Mouse (Mus musculus): ENCODE data around the gene Gm20532. TPM values are rescaled to one million over a fixed set of nuclear protein-coding genes. Genes with fewer than 3 reads are reported as not detected.

Gene Gm20532
- polyA plus RNA-seq, 1 experiment from 2014 or later: not detected

DNA sequence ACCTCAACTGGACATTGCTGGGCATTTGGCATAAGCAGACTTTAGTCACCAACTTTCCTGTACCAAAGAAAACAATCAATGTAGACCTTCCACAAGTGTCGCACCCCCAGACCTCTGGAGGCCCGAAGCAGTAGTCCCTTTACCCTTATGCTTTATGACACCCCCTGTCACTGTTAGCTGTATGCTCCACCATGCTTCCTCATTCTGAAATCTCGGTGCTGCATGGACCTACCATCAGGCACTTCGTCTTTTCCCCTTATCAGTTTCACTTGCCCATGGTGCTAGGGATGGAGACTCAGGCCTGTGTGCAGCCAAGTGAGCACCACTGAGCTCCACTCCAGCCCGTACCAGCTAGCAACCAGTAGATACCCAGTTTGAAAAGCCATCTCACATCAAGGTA, 51.6 kb downstream of the Gm20532 start:
- Histone ChIP-seq H3K36me3 (peaks cover 52% of the 10 kb centered on the region), H3K9ac (peak overlapping the region; percentile 99)

DNA sequence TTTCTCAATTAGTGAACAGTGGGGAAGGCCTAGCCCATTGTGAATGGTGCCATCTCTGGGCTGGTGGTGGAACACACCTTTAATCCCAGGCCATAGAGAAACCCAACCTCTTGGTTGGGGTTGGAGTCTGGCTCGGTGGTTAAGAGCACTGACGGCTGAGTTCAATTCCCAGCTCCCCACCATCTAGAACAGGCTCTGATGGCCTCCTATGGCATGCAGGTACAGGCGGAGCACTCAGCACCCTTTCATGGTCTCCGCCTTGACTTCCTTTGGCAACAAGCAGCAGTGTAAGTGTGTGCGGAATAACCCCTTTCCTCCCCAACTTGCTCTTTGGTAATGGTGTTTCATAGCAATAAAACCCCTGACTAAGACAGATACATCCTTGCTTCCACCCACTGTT, 52.1 kb downstream of the Gm20532 start:
- H3K27me3 ChIP-seq: no peaks in the 10 kb centered on the region
- H3K27ac ChIP-seq: no peak overlapping the region
- peaks cover 26% of the 10 kb centered on the region for H3K4me1 ChIP-seq
- ATAC-seq (ENCODE audit: insufficient number of reproducible peaks, insufficient read depth, low FRiP score, low TSS enrichment, low read depth): no peak
- H3K36me3 ChIP-seq: peaks cover 52% of the 10 kb centered on the region
- 74% methylated on average over 5 of the region's 5 CpGs for WGBS
- H3K4me3 ChIP-seq: peak overlapping the region; percentile 96
- H3K9me3 ChIP-seq: no peaks in the 10 kb centered on the region
- H3K4me2 ChIP-seq: peak overlapping the region; percentile 84
- peak overlapping the region; percentile 99 for H3K9ac ChIP-seq

More for the DNA sequence above, 51.6 kb downstream of the Gm20532 start:
- ATAC-seq (ENCODE audit: insufficient number of reproducible peaks, insufficient read depth, low FRiP score, low TSS enrichment, low read depth): no peak
- Histone ChIP-seq H3K27me3 (no peaks in the 10 kb centered on the region), H3K9me3 (no peaks in the 10 kb centered on the region), H3K4me1 (peaks cover 26% of the 10 kb centered on the region), H3K27ac (peak overlapping the region; percentile 28; the same call in 1 of the 2 replicates), H3K4me3 (peak overlapping the region; percentile 96), H3K4me2 (peak overlapping the region; percentile 84)
- 83% methylated on average over 5 of the region's 5 CpGs for WGBS

DNA sequence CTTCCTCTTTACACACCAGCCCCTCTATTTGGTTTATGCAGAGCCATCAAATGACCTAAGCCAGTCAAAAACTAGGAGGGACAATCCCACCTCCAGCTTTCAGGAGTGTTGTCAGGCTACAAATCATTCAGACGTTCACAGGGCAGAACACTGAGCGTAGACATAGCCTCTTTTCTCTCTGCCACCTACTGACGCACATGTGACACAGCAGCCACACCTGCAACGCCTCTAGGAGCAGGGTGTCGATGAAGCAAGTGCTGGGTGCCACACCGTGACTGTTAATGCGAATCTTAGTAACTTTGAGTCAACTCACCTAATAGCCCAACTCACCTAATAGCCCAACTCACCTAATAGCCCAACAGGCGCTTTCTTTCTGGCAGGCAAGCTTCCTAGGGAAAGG, 52.6 kb downstream of the Gm20532 start:
- Histone ChIP-seq H3K27me3 (no peaks in the 10 kb centered on the region), H3K4me2 (peak overlapping the region; percentile 84), H3K4me1 (peaks cover 26% of the 10 kb centered on the region), H3K4me3 (peak overlapping the region; percentile 96), H3K9me3 (no peaks in the 10 kb centered on the region), H3K9ac (peak overlapping the region; percentile 99), H3K27ac (no peak overlapping the region), H3K36me3 (peaks cover 51% of the 10 kb centered on the region)
- WGBS: 9% methylated on average over 8 of the region's 8 CpGs
- no peak for ATAC-seq (ENCODE audit: insufficient number of reproducible peaks, insufficient read depth, low FRiP score, low TSS enrichment, low read depth)

DNA sequence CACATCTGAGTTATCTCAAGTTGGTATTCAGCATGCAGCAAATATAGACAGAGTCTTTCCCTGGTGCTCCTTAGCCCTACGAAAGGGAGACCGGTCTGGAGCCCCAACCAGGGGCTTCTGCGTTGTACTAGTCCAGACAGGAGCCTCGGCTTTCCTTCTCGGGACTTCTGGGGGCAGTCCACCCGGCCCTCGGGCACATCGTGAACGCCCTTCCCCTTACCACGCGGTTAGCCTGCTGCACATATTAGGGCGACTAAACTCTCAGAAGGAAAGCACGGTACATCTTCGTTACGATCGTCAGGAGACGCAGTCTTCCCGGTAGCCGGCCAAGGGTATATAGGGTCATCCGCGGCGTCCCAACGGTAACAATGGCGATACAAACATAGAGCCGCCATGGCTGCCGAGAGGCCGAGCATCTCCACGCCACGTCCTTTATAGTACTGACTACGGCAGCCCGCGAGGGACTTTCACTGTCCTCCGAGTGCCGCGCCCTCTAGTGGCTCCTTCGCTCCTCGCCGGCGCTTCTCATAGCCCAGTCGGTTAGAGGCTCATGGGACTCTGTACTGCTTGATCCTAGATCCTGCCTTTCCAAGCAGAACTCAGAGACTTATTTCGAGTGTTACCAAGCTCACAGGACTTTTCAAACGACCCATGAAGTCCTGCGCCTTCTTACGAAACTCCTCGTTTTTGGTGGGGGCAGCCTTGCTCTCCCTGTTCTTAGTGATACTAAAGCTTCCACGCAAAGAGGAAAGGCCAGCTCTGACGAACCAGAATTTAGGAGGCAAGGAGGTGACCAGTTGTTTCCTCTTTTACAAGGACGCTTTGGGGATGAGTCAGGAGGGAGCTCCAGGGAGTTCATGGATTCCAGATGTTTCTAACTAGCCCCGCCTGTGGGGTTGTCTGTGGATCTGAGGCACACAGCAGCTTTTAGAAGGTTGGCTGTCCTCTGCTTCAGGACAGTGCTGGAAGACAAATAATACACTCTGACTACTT, 53.7 kb downstream of the Gm20532 start:
- H3K4me2 ChIP-seq: peak overlapping the region; percentile 84
- no peaks in the 10 kb centered on the region for H3K9me3 ChIP-seq
- H3K4me1 ChIP-seq: peaks cover 26% of the 10 kb centered on the region
- peaks cover 40% of the 10 kb centered on the region for H3K36me3 ChIP-seq
- 4% methylated on average over 49 of the region's 49 CpGs for WGBS
- peak; percentile 84 for ATAC-seq (ENCODE audit: insufficient number of reproducible peaks, insufficient read depth, low FRiP score, low TSS enrichment, low read depth)
- peak overlapping the region; percentile 99 for H3K9ac ChIP-seq
- peak overlapping the region; percentile 96 for H3K4me3 ChIP-seq
- no peaks in the 10 kb centered on the region for H3K27me3 ChIP-seq
- peak overlapping the region; percentile 91 for H3K27ac ChIP-seq

DNA sequence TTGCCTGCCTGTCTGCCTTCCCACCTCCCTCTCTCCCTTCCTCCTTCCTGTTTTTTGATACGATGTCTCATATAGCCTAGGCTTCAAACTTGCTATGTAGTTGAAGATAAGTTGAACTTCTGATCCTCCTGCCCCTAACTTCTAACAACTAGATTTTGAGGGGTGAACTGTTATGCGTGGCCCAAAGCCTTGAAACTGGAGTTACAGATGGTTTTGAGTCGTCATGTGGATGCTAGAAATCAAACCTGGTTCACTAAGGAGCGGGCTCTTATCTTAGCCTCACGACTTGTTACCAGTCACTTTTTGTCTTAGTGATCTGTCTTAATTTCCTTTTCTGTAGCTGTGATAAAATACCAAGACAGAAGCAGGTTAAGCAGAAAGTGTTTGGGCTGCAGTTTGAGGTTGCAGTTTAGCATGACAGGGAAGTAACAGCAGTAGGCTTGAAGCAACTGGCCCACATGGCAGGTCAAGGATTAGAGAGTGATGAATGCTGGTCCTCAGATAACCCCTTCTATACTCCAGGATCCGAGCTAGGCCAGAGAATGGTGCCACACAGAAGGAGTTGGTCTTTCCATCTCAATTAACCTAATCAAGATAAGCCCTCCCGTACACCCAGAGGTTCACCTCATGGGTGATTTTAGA, 54.7 kb downstream of the Gm20532 start:
- H3K4me1 ChIP-seq: peaks cover 26% of the 10 kb centered on the region
- H3K4me3 ChIP-seq: no peak overlapping the region
- peak overlapping the region; percentile 99; the same call in 1 of the 2 replicates for H3K9ac ChIP-seq
- H3K27me3 ChIP-seq: no peaks in the 10 kb centered on the region
- 77% methylated on average over 7 of the region's 7 CpGs for WGBS
- H3K9me3 ChIP-seq: no peaks in the 10 kb centered on the region
- H3K4me2 ChIP-seq: peak overlapping the region; percentile 84; the same call in 1 of the 2 replicates
- H3K27ac ChIP-seq: peak overlapping the region; percentile 91
- H3K36me3 ChIP-seq: peaks cover 30% of the 10 kb centered on the region
- no peak for ATAC-seq (ENCODE audit: insufficient number of reproducible peaks, insufficient read depth, low FRiP score, low TSS enrichment, low read depth)

DNA sequence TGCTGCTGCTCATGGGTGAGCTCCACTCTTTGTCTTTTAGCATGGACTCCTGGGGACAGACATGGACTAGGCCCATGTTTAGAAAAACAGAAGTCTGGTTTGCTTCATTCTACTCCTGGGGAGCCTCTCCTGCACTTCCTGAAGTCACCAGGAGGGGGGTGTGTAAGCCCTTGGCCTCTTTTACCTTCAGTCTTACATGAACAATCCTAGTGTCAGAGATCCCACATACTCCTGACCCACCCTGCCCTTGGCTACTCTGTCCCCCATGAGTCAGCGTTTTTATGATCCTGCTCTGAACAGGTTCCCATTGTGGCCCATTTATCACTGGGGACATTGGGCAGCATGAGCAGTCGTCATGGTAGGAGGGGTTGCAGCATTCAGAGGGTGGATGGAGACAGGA, 57.5 kb downstream of the Gm20532 start:
- Histone ChIP-seq H3K9me3 (no peaks in the 10 kb centered on the region), H3K27ac (no peak overlapping the region), H3K36me3 (peaks cover 2% of the 10 kb centered on the region; the same call in 1 of the 2 replicates), H3K4me3 (no peak overlapping the region), H3K4me2 (no peak overlapping the region), H3K9ac (no peak overlapping the region), H3K4me1 (peaks cover 11% of the 10 kb centered on the region), H3K27me3 (no peaks in the 10 kb centered on the region)
- no peak for ATAC-seq (ENCODE audit: insufficient number of reproducible peaks, insufficient read depth, low FRiP score, low TSS enrichment, low read depth)
- WGBS: 55% methylated on average over 2 of the region's 2 CpGs

DNA sequence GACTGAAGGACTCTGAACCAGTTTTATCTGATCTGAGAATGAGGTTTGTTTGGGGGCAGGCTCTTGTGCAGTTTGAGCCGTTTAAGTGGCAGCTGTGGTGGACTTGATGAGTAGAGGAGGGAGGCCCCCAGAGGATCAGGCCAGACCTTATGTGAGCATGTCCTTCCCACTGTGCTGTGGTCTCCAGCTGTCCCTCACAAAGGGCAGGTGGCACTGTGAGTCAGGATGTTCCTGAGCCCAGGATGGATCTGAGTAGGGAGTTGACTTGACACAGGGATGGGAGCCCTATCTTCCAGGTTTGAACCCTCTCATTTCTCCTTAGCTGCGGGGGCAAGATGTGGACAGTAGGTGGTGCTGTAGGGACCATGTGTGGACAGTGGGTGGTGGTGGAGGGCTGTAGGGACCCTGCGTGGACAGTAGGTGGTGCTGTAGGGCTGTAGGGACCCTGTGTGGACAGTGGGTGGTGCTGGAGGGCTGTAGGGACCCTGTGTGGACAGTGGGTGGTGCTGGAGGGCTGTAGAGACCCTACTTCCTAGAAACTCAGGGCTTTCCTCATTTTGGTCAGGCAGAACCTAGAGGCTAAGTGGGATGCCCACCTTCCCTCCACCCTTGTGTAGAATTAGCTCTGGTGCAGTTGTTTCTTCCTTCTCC, 60.3 kb downstream of the Gm20532 start:
- no peak overlapping the region for H3K9ac ChIP-seq
- H3K4me2 ChIP-seq: no peak overlapping the region
- peak; percentile 71 for ATAC-seq (ENCODE audit: insufficient number of reproducible peaks, insufficient read depth, low FRiP score, low TSS enrichment, low read depth)
- no peaks in the 10 kb centered on the region for H3K36me3 ChIP-seq
- no peaks in the 10 kb centered on the region for H3K9me3 ChIP-seq
- H3K4me3 ChIP-seq: no peak overlapping the region
- H3K4me1 ChIP-seq: no peaks in the 10 kb centered on the region
- H3K27ac ChIP-seq: no peak overlapping the region
- H3K27me3 ChIP-seq: no peaks in the 10 kb centered on the region
- WGBS: 19% methylated on average over 3 of the region's 3 CpGs

DNA sequence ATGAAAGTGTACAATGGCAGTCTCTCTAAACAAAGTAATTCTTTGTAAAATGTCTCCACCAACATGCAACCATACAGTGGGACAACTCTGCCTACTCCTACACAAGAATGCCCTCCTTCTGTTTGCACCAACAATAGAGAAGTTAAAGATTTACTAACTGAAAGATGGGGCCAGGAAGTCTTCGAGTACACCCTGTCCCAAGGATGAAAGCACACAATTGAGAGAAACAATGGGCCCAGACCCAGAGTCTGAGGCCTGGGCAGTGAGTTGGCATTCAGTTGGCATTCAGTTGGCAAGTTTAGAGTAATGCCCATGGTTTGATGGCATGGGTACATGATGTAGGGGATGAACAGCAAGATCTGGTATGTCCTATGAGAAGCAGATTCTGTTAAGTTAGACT, 68.2 kb downstream of the Gm20532 start:
- no peak overlapping the region for H3K4me3 ChIP-seq
- H3K9ac ChIP-seq: no peak overlapping the region
- no peak for ATAC-seq (ENCODE audit: insufficient number of reproducible peaks, insufficient read depth, low FRiP score, low TSS enrichment, low read depth)
- no peaks in the 10 kb centered on the region for H3K36me3 ChIP-seq
- H3K27ac ChIP-seq: no peak overlapping the region
- no peaks in the 10 kb centered on the region for H3K4me1 ChIP-seq
- no peaks in the 10 kb centered on the region for H3K9me3 ChIP-seq
- H3K4me2 ChIP-seq: no peak overlapping the region
- no peaks in the 10 kb centered on the region for H3K27me3 ChIP-seq
- WGBS: 77% methylated on average over 1 of the region's 1 CpGs

DNA sequence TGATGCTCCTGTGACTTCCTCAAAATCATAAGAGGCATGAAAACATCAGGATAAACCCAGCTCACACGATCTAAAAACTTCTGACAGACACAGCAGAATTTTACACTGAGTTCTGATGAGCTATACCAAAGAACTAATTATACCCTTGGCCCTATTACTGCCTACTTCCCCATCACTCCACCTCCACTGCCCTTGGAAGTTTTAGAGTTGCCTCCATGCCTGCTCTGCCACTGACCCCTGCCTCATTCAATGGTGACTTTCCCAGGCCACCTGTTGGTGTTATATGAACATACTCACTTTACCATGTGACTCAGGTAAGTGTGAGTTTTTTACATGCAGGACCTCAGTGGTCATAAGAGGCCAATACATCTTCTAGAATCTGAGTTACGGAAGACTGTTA, 71.0 kb downstream of the Gm20532 start:
- peaks cover 7% of the 10 kb centered on the region; the same call in 1 of the 2 replicates for H3K27me3 ChIP-seq
- no peaks in the 10 kb centered on the region for H3K9me3 ChIP-seq
- 83% methylated on average over 2 of the region's 2 CpGs for WGBS
- H3K4me1 ChIP-seq: 0 out of 2 replicates have a peak, but pooled peaks cover 2% of the 10 kb centered on the region
- no peak overlapping the region for H3K4me2 ChIP-seq
- no peak for ATAC-seq (ENCODE audit: insufficient number of reproducible peaks, insufficient read depth, low FRiP score, low TSS enrichment, low read depth)
- no peak overlapping the region for H3K27ac ChIP-seq
- H3K36me3 ChIP-seq: no peaks in the 10 kb centered on the region
- no peak overlapping the region for H3K4me3 ChIP-seq
- H3K9ac ChIP-seq: no peak overlapping the region

DNA sequence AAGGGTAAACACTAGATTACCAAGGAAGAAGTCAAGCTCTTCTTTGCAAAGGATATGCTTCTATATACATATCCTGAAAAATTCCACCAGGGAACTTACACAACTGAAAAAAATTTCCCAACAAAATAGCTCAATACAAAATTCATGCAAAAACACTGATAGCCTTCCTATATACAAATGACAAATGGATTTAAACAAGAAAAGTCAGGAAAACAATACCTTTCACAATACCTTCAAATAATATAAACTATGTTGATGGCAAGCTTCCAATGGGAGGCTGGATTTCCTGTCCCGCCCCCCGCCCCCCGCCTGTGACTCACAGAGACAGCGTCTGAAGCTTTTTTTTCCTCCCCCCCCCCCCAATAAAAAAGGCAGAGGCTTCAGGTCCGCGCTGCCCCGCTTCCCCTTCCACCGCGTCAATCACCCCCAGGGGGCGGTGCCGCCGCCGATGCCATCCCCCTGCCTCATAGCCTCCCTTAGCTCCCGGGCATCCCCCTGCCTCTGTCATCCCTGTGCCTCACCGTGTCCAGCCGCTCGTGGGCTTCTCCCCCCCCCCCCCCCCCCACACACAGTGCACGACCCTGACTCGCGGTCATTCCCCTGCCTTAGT, 74.8 kb downstream of the Gm20532 start:
- Histone ChIP-seq H3K27ac (no peak overlapping the region), H3K4me1 (0 out of 2 replicates have a peak, but pooled peaks cover 2% of the 10 kb centered on the region), H3K4me3 (peak overlapping the region; percentile 35), H3K9me3 (no peaks in the 10 kb centered on the region), H3K27me3 (peaks cover 11% of the 10 kb centered on the region; the same call in 1 of the 2 replicates), H3K9ac (peak overlapping the region; percentile 51; the same call in 1 of the 2 replicates), H3K4me2 (peak overlapping the region; percentile 63), H3K36me3 (no peaks in the 10 kb centered on the region)
- ATAC-seq (ENCODE audit: insufficient number of reproducible peaks, insufficient read depth, low FRiP score, low TSS enrichment, low read depth): no peak
- WGBS: 1% methylated on average over 20 of the region's 20 CpGs
